Mouse (Mus musculus): ENCODE results near the gene Gm7029.
"Not testable (repeated sequence)": the region's sequence is repeated elsewhere in the genome, so short reads cannot be mapped to it uniquely, and the experiment has no call there.

Gm7029 gene

DNA sequence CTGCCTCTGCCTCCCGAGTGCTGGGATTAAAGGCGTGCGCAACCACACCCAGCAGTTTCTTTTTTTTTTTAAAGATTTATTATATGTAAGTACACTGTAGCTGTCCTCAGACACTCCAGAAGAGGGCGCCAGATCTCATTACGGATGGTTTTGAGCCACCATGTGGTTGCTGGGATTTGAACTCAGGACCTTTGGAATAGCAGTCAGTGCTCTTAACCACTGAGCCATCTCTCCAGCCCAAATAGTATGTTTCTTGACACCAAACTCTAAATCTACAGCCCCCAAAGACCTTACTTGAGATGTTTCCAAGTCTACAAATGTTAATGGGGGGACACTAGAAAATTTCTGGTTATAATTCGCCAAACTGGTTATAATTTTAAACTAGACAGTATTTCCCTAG, 18.3 kb downstream of the Gm7029 start:
- DNase-seq (ENCODE audit: low read depth) = not testable (repeated sequence)

DNA sequence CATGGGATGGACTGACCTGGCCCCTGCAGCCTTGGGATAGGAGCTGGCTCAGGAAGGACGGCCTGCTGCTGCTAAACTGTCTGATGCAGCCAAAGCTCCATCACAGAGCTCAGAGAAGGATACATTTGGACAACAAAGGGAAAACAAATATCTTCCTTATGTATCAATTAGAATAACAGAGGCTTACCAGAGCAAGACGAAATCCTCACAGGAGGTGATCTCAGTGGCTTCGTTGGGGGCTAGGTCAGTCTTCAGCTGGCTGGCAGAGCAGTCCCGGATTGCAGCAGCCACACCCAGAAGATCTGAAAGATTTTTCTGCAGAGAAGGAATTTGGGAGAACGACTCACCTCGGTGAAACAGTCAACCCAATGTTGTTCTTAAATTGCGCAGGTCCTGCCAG, 18.8 kb downstream of the Gm7029 start:
- DNase-seq (ENCODE audit: low read depth) = no peak

DNA sequence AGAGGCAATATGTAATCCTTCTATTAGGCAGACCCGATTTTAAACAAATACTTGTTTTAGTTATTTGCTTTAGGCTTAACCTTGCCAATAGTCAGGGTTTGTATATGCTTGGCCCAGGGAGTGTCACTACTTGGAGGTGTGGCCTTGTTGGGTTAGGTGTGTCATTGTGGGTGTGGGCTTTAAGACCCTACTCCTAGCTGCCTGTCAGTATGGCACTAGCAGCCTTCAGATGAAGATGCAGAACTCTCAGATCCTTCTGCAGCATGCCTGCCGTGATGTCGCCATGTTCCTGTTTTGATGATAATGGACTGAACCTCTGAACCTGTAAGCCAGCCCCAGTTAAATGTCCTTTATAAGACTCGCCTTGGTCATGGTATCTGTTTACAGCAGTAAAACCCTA, 19.4 kb downstream of the Gm7029 start:
- DNase-seq (ENCODE audit: low read depth) = not testable (repeated sequence)

DNA sequence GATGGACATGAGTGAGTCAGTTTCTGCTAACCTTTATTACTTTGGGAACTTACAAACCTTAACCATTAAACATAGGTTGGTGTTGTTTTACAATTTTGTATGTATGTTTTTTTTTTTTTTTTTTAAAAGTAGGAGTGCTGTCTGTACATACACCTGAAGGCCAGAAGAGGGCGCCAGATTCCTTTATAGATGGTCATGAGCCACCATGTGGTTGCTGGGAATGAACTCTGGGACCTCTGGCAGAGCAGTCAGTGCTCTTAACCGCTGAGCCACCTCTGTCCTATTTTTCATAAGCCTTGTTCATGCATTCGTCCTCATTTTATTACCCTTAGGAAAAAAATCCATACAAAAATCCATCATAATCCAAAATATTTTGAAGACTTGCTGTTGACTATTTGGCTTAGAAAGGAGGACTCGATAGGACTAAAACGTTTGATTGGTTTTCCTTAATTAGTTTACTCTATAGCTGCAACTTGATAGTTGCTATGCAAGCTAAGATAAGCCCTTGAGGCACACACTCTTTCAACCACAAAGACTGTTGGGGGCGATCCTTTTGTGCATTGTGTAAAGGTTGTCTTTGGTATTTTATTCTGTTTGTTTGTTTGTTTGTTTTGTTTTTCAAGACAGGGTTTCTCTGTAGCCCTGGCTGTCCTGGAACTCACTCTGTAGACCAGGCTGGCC, 23.6 kb downstream of the Gm7029 start:
- DNase-seq (ENCODE audit: low read depth) = no peak

DNA sequence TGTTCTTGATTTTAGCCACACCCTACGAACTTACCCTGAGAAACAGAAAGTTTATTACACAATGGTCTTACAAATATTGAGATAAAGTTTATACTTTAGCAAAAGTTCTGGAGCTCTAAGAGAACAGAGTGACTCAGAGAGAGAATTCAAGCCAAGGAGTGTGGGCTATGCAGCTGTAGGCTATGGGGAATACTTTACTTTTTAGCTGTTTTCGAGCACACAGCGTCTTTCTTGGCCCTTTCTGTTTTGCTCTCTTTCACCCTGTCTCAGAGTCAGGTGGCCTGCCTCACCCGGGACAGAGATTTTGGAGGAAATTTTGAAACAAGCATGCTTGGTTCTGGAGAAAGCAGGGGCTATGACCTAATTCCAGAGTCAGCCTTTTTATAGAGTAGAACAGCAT, 24.6 kb downstream of the Gm7029 start:
- peak; percentile 55 for DNase-seq (ENCODE audit: low read depth)

DNA sequence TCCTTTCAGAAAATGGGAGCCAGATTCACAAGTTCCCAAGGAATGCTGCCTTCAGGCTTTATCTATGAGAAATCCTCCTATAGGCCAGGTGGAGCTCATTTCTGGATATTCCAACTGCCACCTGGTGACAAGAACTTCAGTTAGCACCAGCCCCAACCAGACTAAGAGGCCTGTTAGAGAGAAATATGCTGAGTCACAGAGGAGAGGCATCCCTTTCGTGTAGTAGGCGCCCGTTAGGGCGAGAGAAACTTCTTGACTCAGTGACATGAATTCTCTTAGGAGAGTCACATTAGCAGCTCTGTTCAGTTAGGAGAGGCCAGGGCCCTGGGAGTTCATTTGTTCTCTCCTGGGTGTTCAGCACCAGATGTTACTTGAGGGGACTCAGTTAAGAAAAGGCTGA, 26.0 kb downstream of the Gm7029 start:
- DNase-seq (ENCODE audit: low read depth) = no peak

DNA sequence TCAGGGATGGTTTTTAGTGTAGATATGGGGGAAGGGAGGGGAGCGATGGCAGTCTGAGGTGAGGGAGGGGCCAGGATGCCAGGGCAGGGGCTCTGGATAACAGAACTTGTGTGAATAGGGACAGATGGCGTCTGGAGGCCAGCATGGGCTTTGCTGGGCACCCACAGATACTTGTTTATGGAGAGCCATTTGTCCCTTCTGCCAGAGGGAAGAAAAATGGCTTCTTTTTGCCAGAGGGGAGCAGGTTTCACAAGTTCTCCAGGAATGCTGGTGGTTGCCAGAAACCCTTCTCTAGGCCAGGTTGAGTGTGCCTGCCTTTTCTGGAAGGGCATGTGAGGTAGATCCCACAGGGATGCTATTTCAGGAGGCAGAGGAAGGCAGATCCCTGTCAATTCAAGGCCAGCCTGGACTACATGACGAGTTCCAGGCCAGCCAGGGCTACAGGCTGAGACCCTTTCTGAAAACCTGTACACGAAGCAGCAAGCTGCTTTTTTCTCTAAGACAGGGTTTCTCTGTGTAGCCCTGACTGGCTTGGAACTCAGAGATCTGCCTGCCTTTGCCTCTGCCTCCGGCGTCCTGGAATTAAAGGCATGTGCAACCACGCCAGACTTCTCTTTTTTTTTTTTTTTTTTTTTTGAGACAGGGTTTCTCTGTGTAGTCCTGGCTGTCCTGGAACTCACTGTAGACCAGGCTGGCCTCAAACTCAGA, 26.8 kb downstream of the Gm7029 start:
- no peak for DNase-seq (ENCODE audit: low read depth)

DNA sequence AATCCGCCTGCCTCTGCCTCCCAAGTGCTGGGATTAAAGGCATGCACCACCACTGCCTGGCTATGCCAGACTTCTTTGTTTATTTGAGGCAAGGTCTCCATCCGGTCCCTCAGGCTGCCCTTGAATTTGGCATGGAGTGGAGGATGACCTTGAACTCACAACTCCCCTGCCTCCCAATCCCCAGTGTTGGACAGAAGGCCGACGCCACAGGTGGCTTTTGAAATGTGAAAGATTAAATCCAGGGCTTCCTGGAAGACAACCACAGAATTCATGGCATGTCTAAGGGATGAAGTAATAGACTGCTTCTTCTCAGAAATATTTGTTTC, 27.3 kb downstream of the Gm7029 start:
- DNase-seq (ENCODE audit: low read depth) = no peak

DNA sequence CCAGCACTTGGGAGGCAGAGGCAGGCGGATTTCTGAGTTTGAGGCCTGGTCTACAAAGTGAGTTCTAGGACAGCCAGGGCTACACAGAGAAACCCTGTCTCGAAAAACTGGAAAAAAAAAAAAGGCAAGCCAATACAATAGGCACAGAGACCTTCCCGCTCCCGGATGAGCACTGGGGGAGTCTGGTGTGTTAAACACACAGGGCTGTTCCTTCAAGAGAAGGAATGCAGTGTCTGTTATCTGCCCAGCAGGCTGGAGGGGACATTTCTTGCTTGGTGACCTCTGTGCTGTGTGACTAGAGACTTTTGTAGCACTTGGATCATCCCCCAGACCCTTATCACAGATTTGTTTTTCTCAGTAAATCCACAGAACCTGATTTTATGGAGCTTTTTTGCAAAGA, 28.0 kb downstream of the Gm7029 start:
- no peak for DNase-seq (ENCODE audit: low read depth)

DNA sequence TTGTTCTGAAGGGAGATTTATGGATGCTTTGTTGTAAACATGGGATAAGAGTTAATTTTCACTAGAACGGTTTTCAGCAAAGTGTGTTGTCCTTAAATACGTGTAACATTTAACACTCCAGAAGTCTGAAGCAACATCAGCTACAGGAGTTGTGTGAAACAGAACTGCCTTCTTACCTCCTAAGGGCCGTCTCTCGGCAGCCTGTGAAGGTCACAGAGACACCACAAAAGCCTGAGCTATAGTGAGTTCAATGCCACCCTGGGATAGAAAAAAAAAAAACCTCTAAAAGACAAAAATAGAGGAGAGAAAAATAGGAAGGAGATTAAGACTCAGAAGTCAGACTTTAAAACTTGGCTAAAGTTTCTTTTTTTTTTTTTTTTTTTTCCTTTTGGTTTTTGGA, 28.4 kb downstream of the Gm7029 start:
- DNase-seq (ENCODE audit: low read depth) = no peak

DNA sequence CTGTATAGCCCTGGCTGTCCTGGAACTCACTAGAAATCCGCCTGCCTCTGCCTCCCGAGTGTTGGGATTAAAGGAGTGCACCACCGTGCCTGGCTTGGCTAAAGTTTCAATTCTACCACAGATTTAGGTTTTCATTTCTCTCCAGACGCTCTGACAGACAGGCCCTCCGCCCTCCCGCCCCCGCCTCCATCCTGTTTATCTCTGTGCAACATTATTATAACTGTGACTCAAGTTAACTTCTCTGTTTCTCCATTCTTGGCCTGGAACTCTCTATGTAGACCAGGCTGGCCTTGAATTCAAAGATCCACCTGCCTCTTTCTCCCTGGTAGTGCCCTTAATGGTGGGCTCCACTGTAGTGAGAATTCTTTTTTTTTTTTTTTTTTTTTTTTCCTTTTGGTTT, 28.9 kb downstream of the Gm7029 start:
- DNase-seq (ENCODE audit: low read depth) = no peak

DNA sequence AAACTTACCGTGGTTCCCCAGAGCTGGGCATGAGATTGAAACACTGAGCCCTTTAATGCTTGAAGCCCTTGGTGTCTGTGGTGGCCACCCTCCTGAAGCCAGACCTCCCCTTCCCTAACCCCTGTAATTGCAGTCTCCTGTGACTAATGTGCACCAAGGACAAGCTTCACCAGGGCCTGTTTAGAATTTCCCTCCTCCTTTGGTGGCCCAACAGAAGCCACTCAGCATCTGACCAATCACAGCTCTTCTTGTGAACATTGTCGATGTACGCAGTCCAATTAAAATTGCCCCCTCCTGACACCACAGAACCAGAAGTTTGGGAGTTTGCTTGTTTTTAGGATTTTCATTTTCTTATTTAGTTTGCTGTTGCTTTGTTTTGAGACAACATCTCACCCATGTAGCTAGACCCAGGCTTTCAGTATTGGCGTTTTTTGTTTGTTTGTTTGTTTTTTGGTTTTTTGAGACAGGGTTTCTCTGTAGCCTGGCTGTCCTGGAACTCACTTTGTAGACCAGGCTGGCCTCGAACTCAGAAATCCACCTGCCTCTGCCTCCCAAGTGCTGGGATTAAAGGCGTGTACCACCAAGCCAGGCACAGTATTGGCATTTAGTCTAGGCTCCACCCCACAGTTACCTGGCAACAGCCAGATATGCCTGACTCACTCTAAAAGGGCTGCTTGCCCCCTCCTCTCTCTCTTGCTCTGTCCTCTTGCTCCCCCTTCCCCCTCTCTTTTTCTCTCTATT, 30.4 kb downstream of the Gm7029 start:
- not testable (repeated sequence) for DNase-seq (ENCODE audit: low read depth)

DNA sequence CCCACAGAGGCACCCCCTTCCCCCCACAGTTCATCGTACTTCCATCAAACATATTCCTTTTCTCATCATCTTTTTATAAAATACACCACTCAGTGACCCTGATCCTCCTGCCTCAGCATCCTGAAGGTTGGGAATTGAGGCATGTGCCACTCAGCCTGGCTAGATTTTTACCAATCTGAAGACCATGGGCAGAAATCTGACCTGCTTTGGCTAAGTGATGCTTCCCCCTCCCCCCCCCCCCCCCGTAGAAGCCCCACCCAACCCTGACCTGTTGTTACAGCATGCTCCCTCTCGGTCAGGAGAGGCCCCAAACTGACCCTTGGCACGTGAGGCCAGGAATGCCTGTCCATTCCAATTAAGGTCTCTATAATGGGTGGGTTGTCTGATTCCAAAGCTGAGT, 31.2 kb downstream of the Gm7029 start, which contains the start of gene Platr17:
TSS of gene Platr17 (plus strand) at position 301 of the 400 bp plus-strand sequence.
- DNase-seq (ENCODE audit: low read depth) = not testable (repeated sequence)

DNA sequence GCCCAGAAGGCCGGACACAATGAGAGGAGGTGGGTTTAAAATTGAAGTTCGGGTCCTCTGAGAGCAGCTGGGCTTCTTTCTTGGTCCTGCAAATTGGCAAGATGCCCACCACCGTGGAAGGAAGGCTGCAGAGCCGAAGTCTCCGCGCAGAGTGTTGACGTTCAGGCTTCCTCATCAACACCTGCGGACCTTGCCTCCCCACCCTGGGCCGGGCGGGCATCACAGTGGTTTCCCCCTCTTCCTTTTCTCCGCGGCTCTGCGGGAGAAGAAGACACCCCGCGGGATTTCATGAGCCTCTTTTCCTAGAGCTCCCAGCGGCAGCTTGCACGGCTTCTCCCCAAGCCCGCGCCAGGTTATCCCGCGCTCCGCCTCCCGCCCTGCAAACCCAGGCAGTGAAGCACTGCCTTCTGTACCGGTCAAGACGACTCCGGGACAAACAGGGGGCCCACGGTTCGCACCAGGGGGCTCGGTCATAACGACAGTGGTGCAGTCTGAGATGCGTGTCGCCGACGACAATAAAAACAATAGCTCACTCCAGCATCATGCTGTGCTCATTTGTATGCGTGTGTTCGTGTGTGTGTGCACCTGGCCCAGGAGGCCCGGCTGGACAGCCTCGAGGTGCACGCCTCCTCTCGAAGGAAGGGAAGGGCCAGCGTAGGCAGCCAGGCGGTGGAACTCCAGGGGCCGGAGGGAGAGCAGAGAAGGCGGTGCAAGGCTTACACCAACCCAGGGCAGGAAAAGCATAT, 34.9 kb downstream of the Gm7029 start:
- DNase-seq (ENCODE audit: low read depth) = no peak

DNA sequence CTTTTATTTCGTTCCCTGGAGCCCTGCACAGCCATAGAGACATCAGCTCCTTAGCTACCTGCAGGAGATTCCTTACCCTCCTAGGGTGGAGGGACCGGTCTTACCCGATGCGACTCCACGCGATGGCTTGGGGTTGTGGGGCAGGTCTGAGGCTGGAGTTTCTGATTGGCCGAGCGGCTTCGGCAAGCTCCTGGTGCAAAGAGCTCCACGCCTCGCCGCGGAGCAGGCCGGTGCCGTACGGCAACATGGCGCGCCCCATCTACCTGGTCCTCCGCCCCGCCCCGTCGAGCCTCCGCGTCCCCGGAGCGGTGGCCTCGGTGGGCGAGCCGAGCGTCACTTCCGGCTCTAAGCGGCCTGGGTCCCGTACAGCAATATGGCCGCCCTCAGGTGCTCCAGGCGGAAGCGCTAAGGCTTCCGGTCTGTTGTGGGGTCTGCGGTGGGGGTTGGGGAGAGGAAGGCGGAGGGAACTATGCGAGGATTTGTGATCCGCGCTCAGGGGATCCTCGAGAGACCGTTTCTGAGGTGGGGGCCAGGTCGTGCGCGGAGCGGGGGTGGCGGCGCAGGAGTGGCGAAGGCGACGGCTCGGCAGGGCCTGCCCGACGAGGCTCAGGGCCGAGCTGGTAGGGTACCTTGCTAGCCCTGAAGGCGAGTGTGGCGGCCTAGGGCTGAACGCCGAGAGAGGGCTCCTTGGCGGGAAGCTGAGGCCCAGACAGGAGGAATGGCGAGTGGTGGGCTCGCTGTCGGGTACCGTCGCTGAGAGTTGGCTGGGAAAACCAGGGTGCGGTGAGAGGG, 35.6 kb downstream of the Gm7029 start, which contains the start of gene Daxx:
TSS of gene Daxx (plus strand) at position 338 of the 792 bp plus-strand sequence.
- DNase-seq (ENCODE audit: low read depth) = peak; percentile 97

DNA sequence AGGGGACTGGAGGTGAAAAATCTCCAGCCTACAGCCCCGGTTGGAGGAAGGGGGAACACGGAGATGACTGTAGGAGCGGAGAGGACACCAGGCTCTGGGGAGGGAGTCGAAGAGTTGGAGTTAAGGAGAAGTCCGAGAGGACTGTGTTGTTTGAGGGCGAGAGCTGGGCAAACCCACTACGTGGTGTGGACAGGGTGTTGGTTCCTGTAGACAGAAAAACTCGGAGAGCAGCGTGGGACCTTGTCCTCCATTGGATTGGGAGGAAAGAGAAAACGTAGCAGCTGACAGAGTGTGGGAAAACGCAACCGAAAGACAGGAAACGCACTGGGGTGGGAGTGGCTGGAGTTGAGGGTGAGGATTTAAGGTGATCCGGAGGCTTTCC, 36.2 kb downstream of the Gm7029 start:
- DNase-seq (ENCODE audit: low read depth) = no peak

DNA sequence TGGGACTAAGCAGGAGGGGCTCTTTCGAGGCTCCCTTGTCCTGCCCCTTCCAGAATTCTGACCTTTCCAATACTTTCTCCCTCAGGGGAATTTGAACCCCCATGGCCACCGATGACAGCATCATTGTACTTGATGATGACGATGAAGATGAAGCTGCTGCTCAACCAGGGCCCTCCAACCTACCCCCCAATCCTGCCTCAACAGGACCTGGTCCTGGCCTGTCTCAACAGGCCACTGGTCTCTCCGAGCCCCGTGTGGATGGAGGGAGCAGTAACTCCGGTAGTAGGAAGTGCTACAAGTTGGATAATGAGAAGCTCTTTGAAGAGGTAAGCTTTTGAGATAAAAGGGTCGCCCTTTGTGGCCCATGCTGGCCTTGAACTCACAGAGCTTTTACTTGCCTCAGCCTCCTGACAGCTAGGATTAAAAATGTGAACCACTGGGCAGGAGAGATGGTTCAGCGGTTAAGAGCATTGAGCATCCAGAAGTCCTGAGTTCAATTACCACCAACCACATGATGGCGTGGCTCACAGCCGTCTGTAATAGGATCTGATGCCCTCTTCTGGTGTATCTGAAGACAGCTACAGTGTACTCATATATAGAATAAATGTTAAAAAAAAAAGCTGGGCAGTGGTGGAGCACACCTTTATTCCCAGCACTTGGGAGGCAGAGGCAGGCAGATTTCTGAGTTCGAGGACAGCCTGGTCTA, 36.9 kb downstream of the Gm7029 start:
- no peak for DNase-seq (ENCODE audit: low read depth)

DNA sequence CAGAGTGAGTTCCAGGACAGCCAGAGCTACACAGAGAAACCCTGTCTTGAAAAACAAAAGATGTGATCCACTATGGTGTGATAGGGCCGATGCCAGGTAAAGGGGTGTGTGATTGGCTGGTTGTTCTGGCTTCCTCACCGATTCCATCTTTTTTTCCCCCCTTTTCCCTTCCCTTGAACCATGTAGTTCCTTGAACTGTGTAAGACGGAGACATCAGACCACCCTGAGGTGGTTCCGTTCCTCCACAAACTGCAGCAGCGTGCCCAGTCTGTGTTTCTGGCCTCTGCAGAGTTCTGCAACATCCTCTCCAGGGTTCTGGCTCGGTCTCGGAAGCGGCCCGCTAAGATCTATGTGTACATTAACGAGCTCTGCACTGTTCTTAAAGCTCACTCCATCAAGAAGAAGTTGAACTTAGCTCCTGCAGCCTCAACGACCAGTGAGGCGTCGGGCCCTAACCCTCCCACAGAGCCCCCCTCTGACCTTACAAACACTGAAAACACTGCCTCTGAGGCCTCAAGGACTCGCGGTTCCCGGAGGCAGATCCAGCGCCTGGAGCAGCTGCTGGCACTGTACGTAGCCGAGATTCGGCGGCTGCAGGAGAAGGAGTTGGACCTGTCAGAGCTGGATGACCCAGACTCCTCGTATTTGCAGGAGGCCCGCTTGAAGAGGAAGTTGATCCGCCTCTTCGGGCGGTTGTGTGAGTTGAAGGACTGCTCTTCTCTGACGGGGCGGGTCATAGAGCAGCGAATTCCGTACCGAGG, 37.6 kb downstream of the Gm7029 start:
- DNase-seq (ENCODE audit: low read depth) = no peak

DNA sequence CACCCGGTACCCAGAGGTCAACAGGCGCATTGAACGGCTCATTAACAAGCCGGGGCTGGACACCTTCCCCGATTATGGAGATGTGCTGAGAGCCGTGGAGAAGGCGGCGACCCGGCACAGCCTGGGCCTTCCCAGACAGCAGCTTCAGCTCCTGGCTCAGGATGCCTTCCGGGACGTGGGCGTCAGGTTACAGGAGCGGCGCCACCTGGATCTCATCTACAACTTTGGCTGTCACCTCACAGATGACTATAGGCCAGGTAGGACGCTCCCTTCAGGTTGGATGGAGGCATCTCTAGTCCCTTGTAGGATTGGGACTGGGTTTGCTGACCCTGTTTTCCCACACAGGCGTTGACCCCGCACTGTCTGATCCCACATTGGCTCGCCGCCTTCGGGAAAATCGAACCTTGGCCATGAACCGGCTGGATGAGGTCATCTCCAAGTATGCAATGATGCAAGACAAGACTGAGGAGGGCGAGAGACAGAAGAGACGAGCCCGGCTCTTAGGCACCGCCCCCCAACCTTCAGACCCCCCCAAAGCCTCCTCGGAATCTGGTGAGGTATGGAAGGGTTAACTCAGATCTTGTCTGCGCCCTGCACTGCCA, 38.3 kb downstream of the Gm7029 start:
- no peak for DNase-seq (ENCODE audit: low read depth)

DNA sequence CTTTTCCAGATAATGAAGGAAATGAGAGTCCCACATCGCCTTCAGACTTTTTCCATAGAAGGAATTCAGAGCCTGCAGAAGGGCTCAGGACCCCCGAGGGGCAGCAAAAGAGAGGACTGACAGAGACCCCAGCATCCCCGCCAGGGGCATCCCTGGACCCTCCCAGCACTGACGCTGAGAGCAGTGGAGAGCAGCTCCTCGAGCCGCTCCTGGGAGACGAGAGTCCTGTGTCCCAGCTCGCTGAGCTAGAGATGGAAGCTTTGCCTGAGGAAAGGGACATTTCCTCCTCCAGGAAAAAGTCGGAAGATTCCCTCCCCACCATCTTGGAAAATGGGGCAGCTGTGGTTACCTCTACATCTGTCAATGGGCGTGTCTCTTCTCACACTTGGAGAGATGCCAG, 39.6 kb downstream of the Gm7029 start:
- no peak for DNase-seq (ENCODE audit: low read depth)
